Mouse (Mus musculus): ENCODE data around the gene Ifrd1. TPM values are rescaled to one million over a fixed set of nuclear protein-coding genes. Genes with fewer than 3 reads are reported as not detected.

The Ifrd1 gene
- total RNA-seq, 1 experiment: 116 TPM

GRCm38 (mm10) chr12:40200484-40201235 is 47.6 kb downstream of the Ifrd1 start:
- no peak for TF ChIP-seq CHD2 (IDR thresholded peaks at IDR 0.05; ENCODE audit: low read depth, low read length)
- 0 out of 2 replicates have a peak, but pooled peaks have one; percentile 45 for TF ChIP-seq ZNF384 (IDR thresholded peaks at IDR 0.05; ENCODE audit: low read depth, low read length)
- H3K9ac ChIP-seq (ENCODE audit: insufficient read depth, low read depth, low read length, poor library complexity, severe bottlenecking): no peak overlapping the region
- no peak for DNase-seq (ENCODE audit: low read depth, low spot score)
- in situ Hi-C loops (cut with MboI; ENCODE audit: low sequenced_read_pairs in 2 of 2, unreplicated experiment in 2 of 2): no loop called here
- H3K4me3 ChIP-seq (ENCODE audit: insufficient read depth in 1 of 2, low read depth in 1 of 2, low read length in 2 of 2, poor library complexity in 1 of 2, severe bottlenecking in 1 of 2): no peak overlapping the region
- no peak overlapping the region for H3K27ac ChIP-seq (ENCODE audit: insufficient read depth, low read depth, low read length, poor library complexity, severe bottlenecking)
- no peaks in the 10 kb centered on the region for H3K9me3 ChIP-seq (ENCODE audit: control insufficient read depth, insufficient read depth, low read depth, low read length)
- peaks cover 14% of the 10 kb centered on the region for H3K36me3 ChIP-seq (ENCODE audit: control insufficient read depth, insufficient read depth, low read length, poor library complexity, severe bottlenecking)
- H3K4me1 ChIP-seq (ENCODE audit: control insufficient read depth in 2 of 2, insufficient read depth in 2 of 2, low read length in 2 of 2, poor library complexity in 1 of 2): no peaks in the 10 kb centered on the region

- no peak overlapping the region for H3K4me3 ChIP-seq (ENCODE audit: insufficient read depth in 1 of 2, low read depth in 1 of 2, low read length in 2 of 2, poor library complexity in 1 of 2, severe bottlenecking in 1 of 2)
- TF ChIP-seq CHD2 (IDR thresholded peaks at IDR 0.05; ENCODE audit: low read depth, low read length): no peak
- no peak for TF ChIP-seq ZNF384 (IDR thresholded peaks at IDR 0.05; ENCODE audit: low read depth, low read length)
- TF ChIP-seq ZC3H11A (IDR thresholded peaks at IDR 0.05; ENCODE audit: borderline replicate concordance, low read depth, low read length): no peak; the same call in 1 of the 2 replicates
- no peak for TF ChIP-seq HCFC1 (IDR thresholded peaks at IDR 0.05; ENCODE audit: borderline replicate concordance, insufficient read depth, low read length)
- TF ChIP-seq MAFK (IDR thresholded peaks at IDR 0.05; ENCODE audit: insufficient read depth, low read depth, low read length): no peak
- H3K9me3 ChIP-seq (ENCODE audit: control insufficient read depth, insufficient read depth, low read depth, low read length): no peaks in the 10 kb centered on the region
- H3K27ac ChIP-seq (ENCODE audit: insufficient read depth, low read depth, low read length, poor library complexity, severe bottlenecking): no peak overlapping the region
- DNase-seq (ENCODE audit: low read depth, low spot score): peak; percentile 56
- no peak overlapping the region for H3K9ac ChIP-seq (ENCODE audit: insufficient read depth, low read depth, low read length, poor library complexity, severe bottlenecking)
- no peaks in the 10 kb centered on the region for H3K4me1 ChIP-seq (ENCODE audit: control insufficient read depth in 2 of 2, insufficient read depth in 2 of 2, low read length in 2 of 2, poor library complexity in 1 of 2)
- in situ Hi-C loops (cut with MboI; ENCODE audit: low sequenced_read_pairs in 2 of 2, unreplicated experiment in 2 of 2): no loop called here
- peaks cover 9% of the 10 kb centered on the region for H3K36me3 ChIP-seq (ENCODE audit: control insufficient read depth, insufficient read depth, low read length, poor library complexity, severe bottlenecking)
Measured at GRCm38 (mm10) chr12:40199795-40200402, 48.4 kb downstream of the Ifrd1 start.

- DNase-seq (ENCODE audit: low read depth, low spot score): no peak
- no peaks in the 10 kb centered on the region for H3K4me1 ChIP-seq (ENCODE audit: control insufficient read depth in 2 of 2, insufficient read depth in 2 of 2, low read length in 2 of 2, poor library complexity in 1 of 2)
- H3K4me3 ChIP-seq (ENCODE audit: insufficient read depth in 1 of 2, low read depth in 1 of 2, low read length in 2 of 2, poor library complexity in 1 of 2, severe bottlenecking in 1 of 2): no peak within 1 kb of the TSS
- TF ChIP-seq ZC3H11A (IDR thresholded peaks at IDR 0.05; ENCODE audit: borderline replicate concordance, low read depth, low read length) (no peak), HCFC1 (IDR thresholded peaks at IDR 0.05; ENCODE audit: borderline replicate concordance, insufficient read depth, low read length) (no peak), CHD2 (IDR thresholded peaks at IDR 0.05; ENCODE audit: low read depth, low read length) (no peak), MAFK (IDR thresholded peaks at IDR 0.05; ENCODE audit: insufficient read depth, low read depth, low read length) (no peak), ZNF384 (IDR thresholded peaks at IDR 0.05; ENCODE audit: low read depth, low read length) (no peak)
- in situ Hi-C loops (cut with MboI; ENCODE audit: low sequenced_read_pairs in 2 of 2, unreplicated experiment in 2 of 2): no loop called here
- H3K9me3 ChIP-seq (ENCODE audit: control insufficient read depth, insufficient read depth, low read depth, low read length): no peaks in the 10 kb centered on the region
- H3K27ac ChIP-seq (ENCODE audit: insufficient read depth, low read depth, low read length, poor library complexity, severe bottlenecking): no peak within 1 kb of the TSS; the same call in 1 of the 2 replicates
- H3K36me3 ChIP-seq (ENCODE audit: control insufficient read depth, insufficient read depth, low read length, poor library complexity, severe bottlenecking): peaks cover 6% of the 10 kb centered on the region
- no peak within 1 kb of the TSS for H3K9ac ChIP-seq (ENCODE audit: insufficient read depth, low read depth, low read length, poor library complexity, severe bottlenecking)
Measured at GRCm38 (mm10) chr12:40199302-40199701, 49.0 kb downstream of the Ifrd1 start, which contains the start of gene Lsmem1. Gene Lsmem1 (minus strand): TSS chr12:40199490.

- H3K27ac ChIP-seq (ENCODE audit: insufficient read depth, low read depth, low read length, poor library complexity, severe bottlenecking): no peak overlapping the region; the same call in 1 of the 2 replicates
Measured at GRCm38 (mm10) chr12:40198427-40198826, 49.9 kb downstream of the Ifrd1 start.

More at GRCm38 (mm10) chr12:40198427-40198826, 49.9 kb downstream of the Ifrd1 start:
- in situ Hi-C loops (cut with MboI; ENCODE audit: low sequenced_read_pairs in 2 of 2, unreplicated experiment in 2 of 2): no loop called here
- Histone ChIP-seq H3K4me1 (ENCODE audit: control insufficient read depth in 2 of 2, insufficient read depth in 2 of 2, low read length in 2 of 2, poor library complexity in 1 of 2) (no peaks in the 10 kb centered on the region), H3K4me3 (ENCODE audit: insufficient read depth in 1 of 2, low read depth in 1 of 2, low read length in 2 of 2, poor library complexity in 1 of 2, severe bottlenecking in 1 of 2) (no peak overlapping the region), H3K9me3 (ENCODE audit: control insufficient read depth, insufficient read depth, low read depth, low read length) (no peaks in the 10 kb centered on the region), H3K9ac (ENCODE audit: insufficient read depth, low read depth, low read length, poor library complexity, severe bottlenecking) (no peak overlapping the region), H3K36me3 (ENCODE audit: control insufficient read depth, insufficient read depth, low read length, poor library complexity, severe bottlenecking) (peaks cover 3% of the 10 kb centered on the region)
- no peak for DNase-seq (ENCODE audit: low read depth, low spot score)
- no peak for TF ChIP-seq ZNF384 (IDR thresholded peaks at IDR 0.05; ENCODE audit: low read depth, low read length)

All from ES-E14 (cell line).